Mouse (Mus musculus) adrenal gland, postnatal 25 days (tissue): ENCODE measurements around the gene Reg3a. TPM values are rescaled to one million over a fixed set of nuclear protein-coding genes. Genes with fewer than 3 reads are reported as not detected.
"Not testable (repeated sequence)": the region's sequence is repeated elsewhere in the genome, so short reads cannot be mapped to it uniquely, and the experiment has no call there.

ENCODE experiments used
- DNase-seq: peaks from one replicate; pipeline ENCODE4 v3.0.0; 2021; ENCODE audit warnings: mixed read lengths
- long read RNA-seq: library from polyadenylated mRNA; stranded (forward); transcript quantifications from one replicate; pipeline ENCODE4 v2.0.0, GENCODE M21; 2021
- total RNA-seq: library from RNA; stranded (reverse); gene quantifications from 2 replicates; pipeline ENCODE4 v1.2.3, GENCODE M21; 2021

Gene Reg3a
- not detected in 2 replicates for total RNA-seq
- long read RNA-seq: 0 reads

GRCm38 (mm10) chr6:78380409-78380808 is at the start of gene Reg3a:
Reg3a (plus strand) TSS chr6:78380709.
- DNase-seq: no peak

- no peak for DNase-seq
Measured at GRCm38 (mm10) chr6:78331919-78332569, 48.5 kb upstream of the Reg3a start.

GRCm38 (mm10) chr6:78340296-78340695 is 40.2 kb upstream of the Reg3a start:
- no peak for DNase-seq

GRCm38 (mm10) chr6:78341689-78342088 is 38.8 kb upstream of the Reg3a start:
- no peak for DNase-seq

- DNase-seq: no peak
Measured at GRCm38 (mm10) chr6:78361971-78362563, 18.4 kb upstream of the Reg3a start.

GRCm38 (mm10) chr6:78370357-78370756 is 10.2 kb upstream of the Reg3a start, which contains the start of gene Reg3b:
Reg3b (plus strand) TSS chr6:78370657.
- no peak for DNase-seq

- DNase-seq: no peak
Measured at GRCm38 (mm10) chr6:78378765-78379164, 1.7 kb upstream of the Reg3a start, which contains the start of gene Reg3d. Reg3d (minus strand) TSS chr6:78378865.

GRCm38 (mm10) chr6:78385609-78386008 is 5.1 kb downstream of the Reg3a start:
- DNase-seq: no peak

GRCm38 (mm10) chr6:78395323-78395722 is 14.8 kb downstream of the Reg3a start, which contains the start of gene Reg2:
Reg2 (plus strand) TSS chr6:78395623.
- not testable (repeated sequence) for DNase-seq

- not testable (repeated sequence) for DNase-seq
Measured at GRCm38 (mm10) chr6:78422411-78422810, 41.9 kb downstream of the Reg3a start, which contains the start of gene Reg1. Reg1 (plus strand) TSS chr6:78422711.

- no peak for DNase-seq
Measured at GRCm38 (mm10) chr6:78425497-78425896, 45.0 kb downstream of the Reg3a start.

Other genes starting within 250 kb of the Reg3a start
- gene Reg3b, start 10.1 kb upstream of the Reg3a start, total RNA-seq: not detected in 2 replicates
- gene Reg3d, start 1.8 kb upstream of the Reg3a start, total RNA-seq: not detected in 2 replicates
- gene Reg2, start 14.9 kb downstream of the Reg3a start, total RNA-seq: not detected in 2 replicates
- gene Reg1, start 42.0 kb downstream of the Reg3a start, total RNA-seq: not detected in 2 replicates
- not detected in 2 replicates for gene Reg3g, start 88.2 kb downstream of the Reg3a start, total RNA-seq